Mouse (Mus musculus) bone marrow, adult 2 months (tissue): Measurements from ENCODE around the gene Ppp4r3a. TPM values are rescaled to one million over a fixed set of nuclear protein-coding genes. Genes with fewer than 3 reads are reported as not detected.
A peak's percentile ranks its signal among the peaks of the same experiment; 100 is the strongest.
"Not testable (repeated sequence)": the region's sequence is repeated elsewhere in the genome, so short reads cannot be mapped to it uniquely, and the experiment has no call there.

ENCODE experiments used
- H3K27ac ChIP-seq: fragments of 200-500 bp; 2 replicates; pipeline ENCODE4 v1.5.1; 2012; ENCODE audit warnings: low read depth, mild to moderate bottlenecking, control low read depth, inconsistent platforms, low read length; ENCODE audit not compliant: control insufficient read depth, poor library complexity, insufficient read depth
- H3K4me1 ChIP-seq: fragments of 200-500 bp; 2 replicates; pipeline ENCODE4 v1.6.1; 2011; ENCODE audit warnings: low read length; ENCODE audit not compliant: control insufficient read depth, insufficient read depth
- H3K4me3 ChIP-seq: fragments of 200-500 bp; replicated peaks from 2 replicates; pipeline ENCODE3; 2011; ENCODE audit warnings: mild to moderate bottlenecking, low read depth, low read length, control low read depth; ENCODE audit not compliant: control insufficient read depth
- CTCF ChIP-seq: fragments of 200-500 bp; IDR thresholded peaks from 2 replicates; pipeline ENCODE4 v1.5.1; 2011; ENCODE audit warnings: low read length, control low read depth; ENCODE audit not compliant: control insufficient read depth, insufficient read depth
- POLR2A ChIP-seq: fragments of 200-500 bp; IDR thresholded peaks from 2 replicates; pipeline ENCODE4 v1.6.1; 2011; ENCODE audit warnings: low read depth, mild to moderate bottlenecking, control low read depth, low read length, borderline replicate concordance; ENCODE audit not compliant: control insufficient read depth
- WGBS: fragments of 180-500 bp; shearing (Covaris S2); methylation state at CpG from one replicate; pipeline ENCODE4 v1.1.7; 2018; 5-methylcytosine and 5-hydroxymethylcytosine counted together
- polyA plus RNA-seq: library from polyadenylated mRNA; stranded (reverse); fragments of >200 nt; gene quantifications from 2 replicates; pipeline ENCODE4 v1.2.4, GENCODE M21; 2011; ENCODE audit warnings: low replicate concordance; ENCODE audit not compliant: missing spikeins, insufficient read depth, insufficient read length

The Ppp4r3a gene
- 30.2 and 45.0 TPM in 2 replicates for polyA plus RNA-seq

DNA sequence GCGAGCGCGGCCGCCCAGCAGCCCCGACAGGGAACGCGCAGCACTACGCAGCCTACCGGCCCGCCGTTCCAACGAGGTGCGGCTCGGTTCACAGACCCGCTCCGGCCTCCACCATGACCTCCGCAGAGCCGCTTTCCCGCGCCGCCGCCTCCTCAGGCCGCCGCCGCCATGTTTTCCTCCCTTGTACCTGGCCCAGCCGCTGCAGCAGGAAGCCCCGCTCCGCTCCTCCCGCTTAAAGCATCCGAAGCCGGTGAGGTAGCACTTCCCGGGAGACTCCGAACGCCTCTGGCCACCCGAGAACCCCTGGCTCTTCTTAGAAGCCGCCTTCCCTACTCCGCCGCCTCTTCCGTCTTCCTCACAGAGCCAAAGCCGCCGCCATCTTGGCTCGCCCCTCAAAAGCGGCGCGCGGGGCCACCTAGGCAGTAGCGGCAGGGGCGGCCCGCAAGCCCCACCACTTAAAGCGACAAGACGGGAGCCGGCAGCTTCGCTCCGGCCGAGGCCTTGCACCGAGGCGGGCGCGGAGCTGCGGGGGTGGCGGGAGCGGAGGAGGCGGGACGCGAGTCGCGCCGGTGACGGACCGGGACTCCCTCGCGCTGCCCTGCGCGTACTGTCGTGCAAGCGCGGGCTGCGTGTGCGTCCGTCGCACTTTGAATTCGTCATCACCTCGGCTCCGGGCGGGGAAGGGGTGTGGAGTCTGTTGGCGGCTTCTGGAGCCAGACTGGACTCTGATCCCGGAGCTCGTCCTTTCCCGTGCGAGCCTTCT is at the start of gene Ppp4r3a:
Gene Ppp4r3a (minus strand): TSS at position 627 of the 763 bp plus-strand sequence.
- H3K4me1 ChIP-seq: no peaks in the 10 kb centered on the region; the same call in 1 of the 2 replicates
- under 1% methylated on average over 90 of the region's 90 CpGs for WGBS
- H3K4me3 ChIP-seq: peak within 1 kb of the TSS; percentile 97
- H3K27ac ChIP-seq: peak within 1 kb of the TSS; percentile 97
- peak; percentile 95 for TF ChIP-seq POLR2A
- no peak for TF ChIP-seq CTCF

DNA sequence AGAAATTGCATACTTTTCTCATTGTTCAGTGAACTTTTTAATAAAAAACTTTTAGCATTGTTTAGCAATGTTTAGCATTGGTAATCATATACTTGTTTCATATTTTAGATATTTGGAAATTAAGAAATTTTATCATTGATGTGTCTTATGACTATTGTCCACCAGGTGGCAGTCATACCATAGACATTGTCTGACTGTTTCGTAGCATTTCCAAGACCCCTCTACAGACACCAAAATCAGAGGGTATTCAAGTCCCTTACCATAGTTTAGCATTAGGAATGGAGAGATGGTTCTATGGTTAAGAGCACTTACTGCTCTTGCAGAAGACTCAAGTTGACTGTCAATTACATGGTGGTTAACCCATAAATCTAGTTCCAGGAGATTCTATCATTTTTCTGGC is 39.5 kb upstream of the Ppp4r3a start:
- no peak for TF ChIP-seq CTCF
- no peak for TF ChIP-seq POLR2A
- WGBS: 18% methylated on average over 1 of the region's 1 CpGs
- Histone ChIP-seq H3K4me1 (no peaks in the 10 kb centered on the region), H3K27ac (no peak overlapping the region), H3K4me3 (no peak overlapping the region)

DNA sequence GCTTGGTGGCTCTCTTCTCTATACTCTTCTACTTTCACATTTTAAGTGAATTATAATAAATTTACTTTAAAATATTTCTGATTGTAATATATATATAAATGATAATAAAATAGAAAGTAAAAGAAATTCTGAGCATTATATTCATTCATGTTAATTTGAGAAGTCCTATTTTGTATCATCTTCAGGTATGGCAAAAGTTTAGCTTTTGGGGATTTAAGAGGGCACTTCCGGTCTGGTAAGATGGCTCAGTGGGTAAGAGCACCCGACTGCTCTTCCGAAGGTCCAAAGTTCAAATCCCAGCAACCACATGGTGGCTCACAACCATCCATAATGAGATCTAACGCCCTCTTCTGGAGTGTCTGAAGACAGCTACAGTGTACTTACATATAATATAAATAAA is 38.6 kb upstream of the Ppp4r3a start:
- H3K4me3 ChIP-seq, H3K4me1 ChIP-seq, H3K27ac ChIP-seq: not testable (repeated sequence)
- WGBS: 53% methylated on average over 4 of the region's 4 CpGs

DNA sequence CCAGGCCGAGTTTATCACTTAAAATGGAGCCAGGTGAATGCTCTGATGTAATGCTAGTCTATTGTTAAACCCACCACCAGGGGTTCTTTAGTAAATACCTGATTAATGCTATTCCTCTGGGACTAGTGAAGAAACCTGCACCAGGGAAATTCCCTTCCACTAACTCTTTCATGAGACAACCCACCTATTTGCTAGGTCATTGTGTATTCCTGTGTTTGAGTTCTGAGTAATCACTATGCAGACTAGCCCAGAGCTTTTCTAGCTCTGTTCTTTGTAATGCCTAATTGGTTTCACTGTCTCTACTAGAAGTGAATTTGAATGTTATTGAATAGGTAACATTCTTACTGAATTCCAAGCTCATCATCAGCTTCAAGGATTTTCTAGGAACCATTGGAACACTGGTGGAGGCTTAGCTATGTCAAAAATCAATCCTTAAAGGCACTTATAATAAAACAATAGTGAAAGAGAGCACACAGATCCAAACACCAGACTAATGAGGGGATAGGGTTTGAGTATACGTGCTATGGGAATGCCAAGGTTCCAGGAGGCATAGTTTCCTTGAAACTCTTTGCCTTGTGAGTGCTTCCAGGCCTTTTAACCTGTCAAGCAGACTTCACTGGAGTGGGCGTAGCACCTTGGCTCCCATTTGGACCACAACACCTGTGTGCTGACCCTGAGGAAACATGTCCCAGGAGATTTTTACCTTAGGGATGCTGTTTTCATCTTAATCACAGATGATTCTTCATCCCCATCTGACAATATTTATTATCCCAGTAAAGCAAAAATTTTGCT is 26.5 kb upstream of the Ppp4r3a start:
- H3K27ac ChIP-seq, H3K4me1 ChIP-seq, H3K4me3 ChIP-seq: not testable (repeated sequence)
- 76% methylated on average over 3 of the region's 3 CpGs for WGBS

DNA sequence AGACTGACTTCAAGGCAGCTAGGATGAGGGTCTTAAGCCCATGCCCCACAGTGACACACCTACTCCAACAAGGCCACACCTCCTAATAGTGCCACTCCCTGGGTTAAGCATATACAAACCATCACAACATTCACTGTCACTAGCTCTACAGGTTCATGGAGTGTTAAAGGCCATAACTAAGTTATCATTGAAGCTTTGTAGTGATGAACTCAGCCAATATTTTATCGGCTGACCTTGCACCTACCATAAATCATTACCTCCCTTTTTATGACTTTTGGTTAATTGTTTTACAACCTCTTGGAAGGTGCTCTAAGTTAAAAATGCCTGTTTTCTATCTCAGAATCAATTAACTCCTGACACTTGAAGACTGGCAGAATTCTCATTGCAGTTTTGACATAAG is 24.2 kb upstream of the Ppp4r3a start:
- Histone ChIP-seq H3K4me1 (no peaks in the 10 kb centered on the region), H3K4me3 (no peak overlapping the region), H3K27ac (no peak overlapping the region)
- TF ChIP-seq CTCF (no peak), POLR2A (no peak)
- WGBS: 83% methylated on average over 1 of the region's 1 CpGs

DNA sequence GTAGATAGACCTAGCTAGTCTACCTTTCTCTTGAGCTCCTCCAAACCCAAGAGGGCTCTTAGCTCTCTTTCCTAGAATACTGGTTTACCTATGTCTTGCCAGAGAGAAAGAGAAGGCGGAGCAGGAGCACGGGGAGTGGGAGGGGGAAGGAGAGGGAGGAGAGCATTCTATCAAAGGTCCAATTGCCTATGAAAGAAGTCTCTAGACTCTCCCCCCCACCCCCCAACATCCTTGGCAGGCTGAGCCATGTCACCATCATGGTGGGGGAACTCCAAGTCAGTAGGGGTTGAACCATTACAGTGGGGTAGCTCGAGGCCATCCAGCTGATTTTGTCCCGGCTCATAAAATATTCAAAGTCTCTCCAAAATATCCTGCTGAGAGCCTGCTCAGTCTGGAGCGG is 22.1 kb upstream of the Ppp4r3a start:
- Histone ChIP-seq H3K4me1 (no peaks in the 10 kb centered on the region), H3K4me3 (no peak overlapping the region), H3K27ac (no peak overlapping the region)
- WGBS: 50% methylated on average over 5 of the region's 5 CpGs
- TF ChIP-seq POLR2A (no peak), CTCF (no peak)

DNA sequence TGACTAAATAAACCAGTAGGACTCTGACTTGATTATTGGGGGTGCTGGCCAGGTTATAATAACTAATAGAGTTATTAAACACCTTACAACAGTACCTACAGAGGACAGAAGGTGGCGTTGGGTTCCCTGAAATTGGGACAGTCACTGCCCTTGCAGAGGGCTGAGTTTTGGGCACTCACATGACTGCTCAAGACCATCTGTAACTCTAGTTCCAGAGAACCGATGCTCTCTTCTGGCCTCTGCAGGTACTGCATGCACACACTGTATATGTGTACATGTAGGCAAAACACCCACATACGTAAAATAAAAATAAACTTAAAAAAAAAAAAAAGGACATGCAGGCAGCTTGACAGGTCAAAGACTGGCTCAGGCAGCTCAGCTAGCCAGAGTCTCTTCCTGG is 19.1 kb upstream of the Ppp4r3a start:
- TF ChIP-seq POLR2A (no peak), CTCF (peak; percentile 25; the same call in 1 of the 2 replicates)
- Histone ChIP-seq H3K4me1 (no peaks in the 10 kb centered on the region), H3K4me3 (no peak overlapping the region), H3K27ac (no peak overlapping the region)
- WGBS: 69% methylated on average over 3 of the region's 3 CpGs

DNA sequence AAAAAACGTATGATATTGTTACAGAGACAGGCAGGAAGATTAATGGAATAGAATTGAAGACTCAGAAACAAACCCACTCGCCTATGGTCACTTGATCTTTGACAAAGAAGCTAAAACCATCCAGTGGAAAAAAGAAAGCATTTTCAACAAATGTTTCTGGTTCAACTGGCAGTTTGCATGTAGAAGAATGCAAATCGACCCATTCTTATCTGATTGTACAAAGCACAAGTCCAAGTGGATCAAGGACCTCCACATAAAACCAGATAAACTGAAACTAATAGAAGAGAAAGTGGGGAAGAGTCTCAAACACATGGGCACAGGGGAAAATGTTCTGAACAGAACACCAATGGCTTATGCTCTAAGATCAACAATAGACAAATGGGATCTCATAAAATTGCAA is 10.2 kb upstream of the Ppp4r3a start:
- not testable (repeated sequence) for H3K27ac ChIP-seq, H3K4me3 ChIP-seq, H3K4me1 ChIP-seq
- WGBS: 62% methylated on average over 3 of the region's 3 CpGs

DNA sequence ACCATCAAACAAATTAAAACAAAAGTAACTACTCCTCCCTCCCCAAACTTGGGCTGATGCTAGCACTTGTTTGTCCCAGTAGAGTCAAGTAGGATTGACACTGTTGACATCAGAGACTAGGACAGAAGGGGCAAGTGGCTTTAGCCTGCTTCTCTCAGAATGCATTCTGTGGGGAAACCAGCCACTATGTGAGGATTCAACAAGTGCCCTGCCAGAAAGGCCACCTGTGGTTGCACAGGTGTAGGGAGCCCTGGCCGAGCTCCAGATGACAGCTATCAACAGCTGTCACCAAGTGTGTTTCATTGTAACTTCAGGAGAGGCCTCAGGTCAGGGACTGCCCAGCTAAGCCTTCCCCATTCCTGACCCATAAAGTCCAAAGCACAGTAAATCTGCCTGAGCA is 6.5 kb upstream of the Ppp4r3a start:
- H3K4me3 ChIP-seq: no peak overlapping the region
- no peak for TF ChIP-seq POLR2A
- TF ChIP-seq CTCF: no peak
- H3K27ac ChIP-seq: no peak overlapping the region
- no peaks in the 10 kb centered on the region for H3K4me1 ChIP-seq
- 85% methylated on average over 1 of the region's 1 CpGs for WGBS
